Mouse (Mus musculus) liver, adult 2 months (tissue): Measurements from ENCODE around the gene Epb41l1. TPM values are rescaled to one million over a fixed set of nuclear protein-coding genes. Genes with fewer than 3 reads are reported as not detected.

Experiments
- DNase-seq: peaks from one replicate; pipeline ENCODE4 v3.0.0-alpha.2; 2011; ENCODE audit warnings: low read depth, low spot score; ENCODE audit errors: extremely low read depth
- H3K27ac ChIP-seq: fragments of 200-500 bp; replicated peaks from 2 replicates; pipeline ENCODE4 v1.5.1; 2012; ENCODE audit warnings: low read depth, mild to moderate bottlenecking, control low read depth, inconsistent platforms, low read length; ENCODE audit not compliant: insufficient read depth
- H3K27me3 ChIP-seq: fragments of 200-500 bp; 2 replicates; pipeline ENCODE4 v1.6.1; 2012; ENCODE audit warnings: mild to moderate bottlenecking, moderate library complexity, low read length, inconsistent platforms; ENCODE audit not compliant: control insufficient read depth, insufficient read depth
- H3K36me3 ChIP-seq: fragments of 200-500 bp; 2 replicates; pipeline ENCODE4 v1.6.1; 2012; ENCODE audit warnings: low read length, inconsistent platforms; ENCODE audit not compliant: control insufficient read depth, insufficient read depth
- H3K4me1 ChIP-seq: fragments of 200-500 bp; 2 replicates; pipeline ENCODE4 v1.6.1; 2011; ENCODE audit warnings: low read length; ENCODE audit not compliant: control insufficient read depth, insufficient read depth
- H3K4me3 ChIP-seq: fragments of 200-500 bp; 2 replicates; pipeline ENCODE4 v1.5.1; 2011; ENCODE audit warnings: low read depth, mild to moderate bottlenecking, control low read depth, low read length, moderate library complexity; ENCODE audit not compliant: insufficient read depth
- H3K79me2 ChIP-seq: fragments of 200-500 bp; 2 replicates; pipeline ENCODE4 v1.6.1; 2012; ENCODE audit warnings: inconsistent platforms, mild to moderate bottlenecking, low read length, moderate library complexity; ENCODE audit not compliant: control insufficient read depth, insufficient read depth
- H3K9ac ChIP-seq: fragments of 200-500 bp; 2 replicates; pipeline ENCODE4 v1.6.1; 2012; ENCODE audit warnings: low read depth, mild to moderate bottlenecking, control low read depth, inconsistent platforms, low read length
- CTCF ChIP-seq: fragments of 200-500 bp; IDR thresholded peaks from 2 replicates; pipeline ENCODE4 v1.5.1; 2011; ENCODE audit warnings: low read depth, low read length, control low read depth
- POLR2A ChIP-seq: fragments of 200-500 bp; IDR thresholded peaks from 2 replicates; pipeline ENCODE4 v1.6.1; 2011; ENCODE audit warnings: low read length, control low read depth; ENCODE audit not compliant: insufficient read depth; ENCODE audit errors: extremely low read depth
- WGBS: fragments of 180-500 bp; shearing (Covaris S2); methylation state at CpG from one replicate; pipeline ENCODE4 v1.1.7; 2018; 5-methylcytosine and 5-hydroxymethylcytosine counted together
- polyA plus RNA-seq: library from polyadenylated mRNA; depleted of rRNA; stranded (reverse); fragments of >200 nt; gene quantifications from 2 replicates; pipeline ENCODE4 v1.2.3, GENCODE M21; 2012
- total RNA-seq: library from RNA; depleted of rRNA; stranded (reverse); fragments of >200 nt; gene quantifications from 2 replicates; pipeline ENCODE4 v1.2.3, GENCODE M21; 2014

Gene Epb41l1
- total and polyA plus RNA-seq, 2 experiments: 1.1 to 1.2 TPM

DNA sequence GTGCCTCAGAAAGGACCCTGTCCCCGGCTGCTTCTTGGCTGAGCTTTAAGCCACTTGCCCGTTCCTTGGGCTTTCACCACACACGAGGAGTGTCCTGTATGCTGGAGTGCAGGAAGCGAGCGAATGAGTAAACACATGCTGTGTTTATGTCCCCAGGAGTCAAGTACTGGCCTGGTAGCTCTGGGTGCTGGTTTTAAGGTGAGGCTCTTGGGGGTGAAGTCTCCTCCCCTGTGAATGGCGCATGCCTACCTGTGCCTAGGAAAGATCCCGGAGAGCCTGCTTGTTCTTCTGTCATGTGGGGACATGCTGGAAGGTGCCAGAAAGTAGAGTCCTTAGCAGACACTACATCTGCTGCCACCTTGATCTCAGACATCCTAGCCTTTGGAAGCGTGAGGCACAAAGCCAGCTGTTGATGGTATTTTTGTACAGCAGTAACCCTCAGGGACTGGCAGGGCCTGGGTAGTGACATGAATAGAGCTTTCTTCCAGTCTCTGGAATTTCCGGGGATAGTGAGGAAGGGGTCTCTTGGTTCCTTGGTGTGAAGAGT, 25.9 kb downstream of the Epb41l1 start:
- no peak overlapping the region for H3K27ac ChIP-seq
- no peaks in the 10 kb centered on the region for H3K27me3 ChIP-seq
- H3K4me1 ChIP-seq: peaks cover 3% of the 10 kb centered on the region; the same call in 1 of the 2 replicates
- H3K4me3 ChIP-seq: no peak overlapping the region
- no peak for DNase-seq
- WGBS: 88% methylated on average over 9 of the region's 9 CpGs
- no peak overlapping the region for H3K9ac ChIP-seq
- H3K36me3 ChIP-seq: no peaks in the 10 kb centered on the region
- no peak for TF ChIP-seq CTCF
- no peak for TF ChIP-seq POLR2A
- no peaks in the 10 kb centered on the region for H3K79me2 ChIP-seq

DNA sequence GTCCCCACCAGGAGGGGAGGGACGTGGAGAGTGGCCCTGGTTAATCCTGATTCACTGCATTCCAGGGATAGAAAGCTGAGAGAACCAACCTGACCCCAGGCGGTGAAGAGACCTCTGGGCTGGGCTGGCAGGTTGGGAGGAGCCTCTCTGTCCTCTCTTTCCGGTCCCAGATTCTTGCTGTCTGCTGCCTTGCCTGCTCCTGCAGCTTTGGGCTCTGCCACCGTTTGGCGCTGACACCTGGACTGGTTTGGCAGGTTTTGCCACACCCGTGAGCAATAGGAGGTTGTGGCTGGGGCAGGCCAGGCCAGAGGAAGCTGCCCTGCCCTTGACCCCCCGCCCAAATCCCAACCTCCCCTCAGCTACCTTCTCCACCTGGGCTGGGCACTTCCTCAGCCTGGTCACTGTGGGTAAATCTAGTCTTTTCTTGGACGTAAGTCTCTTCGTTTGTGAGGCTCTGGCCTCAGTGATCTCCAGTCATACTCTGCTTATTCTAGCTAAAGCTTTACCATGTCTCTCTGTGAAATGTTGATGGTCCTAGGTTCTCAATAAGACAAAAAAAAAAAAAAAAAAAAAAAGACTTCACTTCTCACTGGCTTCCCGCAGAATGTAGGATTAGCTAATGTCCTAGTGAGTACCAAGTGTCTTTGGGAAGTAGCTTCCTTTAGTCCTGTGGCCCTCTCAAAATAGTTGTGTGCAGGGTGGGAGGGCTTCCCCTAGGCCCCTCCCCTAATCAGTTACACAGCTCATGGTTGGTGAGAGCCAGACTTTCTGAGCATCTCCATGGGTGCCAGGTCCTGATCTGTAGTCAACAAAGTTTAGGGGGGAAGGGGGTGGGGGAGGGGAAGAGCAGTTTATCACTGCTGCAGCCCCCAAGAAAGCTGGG, 26.9 kb downstream of the Epb41l1 start:
- WGBS: 53% methylated on average over 10 of the region's 10 CpGs

DNA sequence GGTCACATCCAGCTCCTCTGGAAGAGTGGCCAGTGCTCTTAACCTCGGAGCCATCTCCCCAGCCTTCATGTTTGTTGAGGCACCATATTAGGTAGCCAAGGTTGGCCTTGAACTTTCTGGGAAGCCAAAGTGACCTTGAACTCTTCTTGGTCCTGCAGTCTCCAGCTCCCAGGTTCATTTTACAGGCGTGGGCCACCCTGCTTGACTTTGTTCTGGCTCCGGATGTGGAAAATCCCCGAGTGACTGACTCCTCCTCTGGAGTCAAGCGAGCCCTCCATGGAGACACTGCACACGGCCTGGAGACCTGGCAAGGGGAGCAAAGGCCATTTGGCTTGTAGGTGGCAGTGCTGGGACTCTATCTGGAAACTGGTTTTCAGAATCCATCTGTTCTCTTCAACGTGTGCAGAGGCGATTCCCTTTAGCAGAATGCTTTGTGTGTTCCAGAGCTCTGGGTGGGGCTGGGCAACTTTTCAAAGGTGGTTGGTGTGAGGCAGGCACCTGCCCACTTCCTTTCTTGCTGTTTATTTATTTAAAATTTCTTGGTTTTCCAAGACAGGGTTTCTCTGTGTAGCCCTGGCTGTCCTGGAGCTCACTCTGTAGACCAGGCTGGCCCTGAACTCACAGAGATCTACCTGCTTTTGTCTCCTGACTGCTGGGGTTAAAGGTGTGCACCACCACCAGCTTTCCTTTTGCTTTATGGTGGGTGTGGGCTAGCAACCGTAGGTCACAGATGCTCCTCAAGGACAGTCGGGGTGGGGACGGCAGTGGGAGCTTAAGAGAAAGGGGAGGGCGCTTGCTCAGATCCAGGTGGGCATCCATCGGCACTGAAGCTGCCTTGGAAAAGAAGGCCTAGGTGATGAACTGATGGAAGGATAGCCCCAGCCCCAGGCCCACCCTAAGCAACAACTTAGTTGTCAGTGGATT, 30.8 kb downstream of the Epb41l1 start:
- H3K27ac ChIP-seq: 0 out of 2 replicates have a peak overlapping the region, but pooled peaks have one; percentile 13
- DNase-seq: peak; percentile 72
- no peak overlapping the region for H3K4me3 ChIP-seq
- no peaks in the 10 kb centered on the region for H3K36me3 ChIP-seq
- H3K9ac ChIP-seq: no peak overlapping the region
- no peaks in the 10 kb centered on the region for H3K27me3 ChIP-seq
- no peaks in the 10 kb centered on the region for H3K79me2 ChIP-seq
- TF ChIP-seq CTCF (no peak), POLR2A (no peak)
- peaks cover 13% of the 10 kb centered on the region for H3K4me1 ChIP-seq
- WGBS: 50% methylated on average over 13 of the region's 13 CpGs

More for the DNA sequence above, 26.9 kb downstream of the Epb41l1 start:
- no peaks in the 10 kb centered on the region for H3K79me2 ChIP-seq
- H3K27ac ChIP-seq: no peak overlapping the region
- H3K4me1 ChIP-seq: peaks cover 3% of the 10 kb centered on the region
- TF ChIP-seq POLR2A (no peak), CTCF (no peak)
- H3K27me3 ChIP-seq: no peaks in the 10 kb centered on the region
- no peak overlapping the region for H3K4me3 ChIP-seq
- peak; percentile 58 for DNase-seq
- H3K9ac ChIP-seq: no peak overlapping the region
- H3K36me3 ChIP-seq: no peaks in the 10 kb centered on the region

DNA sequence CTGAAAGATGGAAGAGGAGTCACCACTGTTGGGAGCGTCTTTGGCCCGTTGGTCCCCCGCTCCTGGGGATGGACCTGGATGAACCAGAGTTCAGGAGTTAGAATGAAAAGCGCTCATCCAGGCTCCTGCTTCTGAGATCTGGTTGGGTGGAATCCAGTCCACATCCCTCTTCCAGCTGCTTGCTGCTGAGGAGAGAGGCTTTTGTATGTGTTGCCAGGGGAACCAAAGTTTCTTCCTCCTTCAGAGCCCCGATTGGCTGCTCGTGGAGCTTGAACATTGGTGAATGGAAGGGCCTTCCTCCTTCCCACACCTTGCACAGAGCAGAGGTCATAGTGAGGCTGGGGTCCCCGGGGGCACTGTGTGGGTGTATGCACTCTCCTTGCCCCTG, 31.4 kb downstream of the Epb41l1 start:
- 91% methylated on average over 7 of the region's 7 CpGs for WGBS
- TF ChIP-seq POLR2A (no peak), CTCF (no peak)

DNA sequence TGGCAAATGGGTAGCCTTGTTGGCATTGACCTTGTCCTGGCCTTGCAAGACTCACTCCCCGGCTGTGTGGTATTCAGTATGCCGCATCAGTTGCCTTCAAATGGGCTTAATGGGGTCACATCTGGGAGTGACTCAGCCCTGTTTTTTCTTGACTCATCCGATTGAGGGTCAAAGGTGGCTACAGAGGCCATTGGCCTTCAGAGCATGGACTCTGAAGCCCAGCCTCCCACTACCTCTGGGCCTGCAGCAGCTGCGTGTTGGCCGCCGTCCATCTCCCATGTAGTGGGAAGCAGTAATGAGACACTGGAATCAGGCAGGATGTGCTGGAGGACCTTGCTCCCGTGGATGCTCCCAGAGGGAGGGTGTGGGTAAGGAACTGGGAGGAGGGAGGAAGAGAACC, 33.1 kb downstream of the Epb41l1 start:
- Histone ChIP-seq H3K4me1 (peaks cover 15% of the 10 kb centered on the region), H3K4me3 (no peak overlapping the region), H3K79me2 (no peaks in the 10 kb centered on the region), H3K36me3 (no peaks in the 10 kb centered on the region), H3K9ac (no peak overlapping the region), H3K27ac (peak overlapping the region; percentile 20; the same call in 1 of the 2 replicates), H3K27me3 (no peaks in the 10 kb centered on the region)
- peak; percentile 87 for DNase-seq
- TF ChIP-seq CTCF (no peak), POLR2A (no peak)
- 4% methylated on average over 7 of the region's 7 CpGs for WGBS

More for the DNA sequence above, 31.4 kb downstream of the Epb41l1 start:
- DNase-seq: no peak
- Histone ChIP-seq H3K4me1 (peaks cover 13% of the 10 kb centered on the region), H3K27me3 (no peaks in the 10 kb centered on the region), H3K36me3 (no peaks in the 10 kb centered on the region), H3K27ac (no peak overlapping the region), H3K9ac (no peak overlapping the region), H3K4me3 (no peak overlapping the region), H3K79me2 (no peaks in the 10 kb centered on the region)
